Mouse (Mus musculus) midbrain, embryonic 10.5 days (tissue): Measurements from ENCODE around the gene Chst15. TPM values are rescaled to one million over a fixed set of nuclear protein-coding genes. Genes with fewer than 3 reads are reported as not detected.

Source experiments
- DNase-seq: peaks from one replicate; pipeline ENCODE4 v3.0.0-alpha.2; 2017; ENCODE audit warnings: low spot score
- H3K27ac ChIP-seq: fragments of 300-500 bp; sonication (generic); replicated peaks from 2 replicates; pipeline ENCODE4 v1.5.1; 2016; ENCODE audit warnings: mild to moderate bottlenecking
- H3K27me3 ChIP-seq: fragments of 300-500 bp; sonication (generic); 2 replicates; pipeline ENCODE4 v1.6.1; 2016; ENCODE audit warnings: low read depth, mild to moderate bottlenecking; ENCODE audit not compliant: poor library complexity, severe bottlenecking
- H3K36me3 ChIP-seq: fragments of 300-500 bp; sonication (generic); 2 replicates; pipeline ENCODE4 v1.6.1; 2016; ENCODE audit warnings: mild to moderate bottlenecking, moderate library complexity
- H3K4me1 ChIP-seq: fragments of 300-500 bp; sonication (generic); 2 replicates; pipeline ENCODE4 v1.6.1; 2016
- H3K4me3 ChIP-seq: fragments of 300-500 bp; sonication (generic); 2 replicates; pipeline ENCODE4 v1.5.1; 2016; ENCODE audit warnings: mild to moderate bottlenecking, moderate library complexity
- H3K9me3 ChIP-seq: fragments of 300-500 bp; sonication (generic); replicated peaks from 2 replicates; pipeline ENCODE4 v1.6.1; 2016; ENCODE audit warnings: mild to moderate bottlenecking
- WGBS: fragments of 180-500 bp; shearing (Covaris S2); methylation state at CpG from one replicate; pipeline ENCODE4 v1.1.7; 2016; 5-methylcytosine and 5-hydroxymethylcytosine counted together
- polyA plus RNA-seq: library from polyadenylated mRNA; unstranded; fragments of >200 nt; fragmentation: Nextera tagmentation; extraction: Ambion mirVana; gene quantifications from 2 replicates; pipeline ENCODE4 v1.2.1, GENCODE M21; 2016

Gene Chst15
- 14.2 and 18.7 TPM in 2 replicates for polyA plus RNA-seq

- peak within 1 kb of the TSS; percentile 81 for H3K4me3 ChIP-seq
- peaks cover 49% of the 10 kb centered on the region for H3K4me1 ChIP-seq
- WGBS = under 1% methylated on average over 34 of the region's 34 CpGs
- H3K36me3 ChIP-seq = no peaks in the 10 kb centered on the region
- DNase-seq = no peak
- peaks cover 44% of the 10 kb centered on the region for H3K27me3 ChIP-seq
- H3K9me3 ChIP-seq = no peaks in the 10 kb centered on the region
- H3K27ac ChIP-seq = peak within 1 kb of the TSS; percentile 96
These were observed at the start of gene Chst15 for GRCm38 (mm10) chr7:132317036-132317541. Gene Chst15, minus strand, starts transcription at chr7:132317228.

GRCm38 (mm10) chr7:132365703-132366384 lies 48.8 kb upstream of the Chst15 start:
- no peak for DNase-seq
- whole genome bisulfite sequencing = 84% methylated on average over 5 of the region's 5 CpGs
- Histone ChIP-seq H3K27ac (no peak overlapping the region), H3K9me3 (no peaks in the 10 kb centered on the region), H3K4me3 (no peak overlapping the region), H3K36me3 (no peaks in the 10 kb centered on the region), H3K4me1 (0 out of 2 replicates have a peak, but pooled peaks cover 3% of the 10 kb centered on the region), H3K27me3 (peaks cover 3% of the 10 kb centered on the region)

GRCm38 (mm10) chr7:132365111-132365510 lies 48.1 kb upstream of the Chst15 start:
- Histone ChIP-seq H3K4me3 (no peak overlapping the region), H3K27me3 (peaks cover 4% of the 10 kb centered on the region), H3K27ac (no peak overlapping the region), H3K36me3 (no peaks in the 10 kb centered on the region), H3K4me1 (0 out of 2 replicates have a peak, but pooled peaks cover 3% of the 10 kb centered on the region), H3K9me3 (no peaks in the 10 kb centered on the region)
- WGBS = 86% methylated on average over 5 of the region's 5 CpGs
- no peak for DNase-seq

- DNase-seq = no peak
- H3K9me3 ChIP-seq = no peaks in the 10 kb centered on the region
- H3K27ac ChIP-seq = no peak overlapping the region
- WGBS = 71% methylated on average over 5 of the region's 5 CpGs
- no peak overlapping the region for H3K4me3 ChIP-seq
- peaks cover 6% of the 10 kb centered on the region for H3K4me1 ChIP-seq
- H3K36me3 ChIP-seq = no peaks in the 10 kb centered on the region
- peaks cover 4% of the 10 kb centered on the region; the same call in 1 of the 2 replicates for H3K27me3 ChIP-seq
These were observed 47.5 kb upstream of the Chst15 start for GRCm38 (mm10) chr7:132364506-132364905.

DNA sequence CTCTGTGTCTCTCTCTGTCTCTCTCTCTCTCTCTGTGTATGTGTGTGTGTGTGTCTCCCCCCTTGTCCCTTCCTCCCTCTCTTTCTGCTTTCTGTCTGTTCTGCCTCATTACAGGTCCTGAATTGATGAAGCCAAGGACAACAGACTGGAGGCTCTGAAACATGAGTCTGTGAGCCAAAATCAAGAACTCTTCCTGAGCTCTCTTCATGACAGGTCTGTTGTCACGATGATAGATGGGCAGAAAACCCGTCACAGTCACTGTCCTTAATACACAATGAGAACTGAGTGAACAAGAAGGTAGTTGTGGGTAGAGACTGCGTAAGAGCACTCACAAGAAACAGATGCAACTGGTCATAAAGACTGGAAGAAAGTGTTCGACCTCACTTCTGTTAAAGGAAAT lies 43.3 kb upstream of the Chst15 start:
- WGBS = 87% methylated on average over 4 of the region's 4 CpGs
- no peak for DNase-seq
- no peaks in the 10 kb centered on the region for H3K36me3 ChIP-seq
- peaks cover 10% of the 10 kb centered on the region; the same call in 1 of the 2 replicates for H3K27me3 ChIP-seq
- H3K4me3 ChIP-seq = no peak overlapping the region
- no peak overlapping the region for H3K27ac ChIP-seq
- H3K4me1 ChIP-seq = peaks cover 33% of the 10 kb centered on the region
- no peaks in the 10 kb centered on the region for H3K9me3 ChIP-seq

- no peak for DNase-seq
- WGBS = 75% methylated on average over 4 of the region's 4 CpGs
- H3K4me1 ChIP-seq = peaks cover 33% of the 10 kb centered on the region
- H3K4me3 ChIP-seq = no peak overlapping the region
- peaks cover 10% of the 10 kb centered on the region; the same call in 1 of the 2 replicates for H3K27me3 ChIP-seq
- H3K36me3 ChIP-seq = no peaks in the 10 kb centered on the region
- H3K27ac ChIP-seq = no peak overlapping the region
- no peaks in the 10 kb centered on the region for H3K9me3 ChIP-seq
These were observed 41.7 kb upstream of the Chst15 start for GRCm38 (mm10) chr7:132358709-132359108.

- WGBS = 79% methylated on average over 3 of the region's 3 CpGs
- Histone ChIP-seq H3K36me3 (no peaks in the 10 kb centered on the region), H3K9me3 (no peaks in the 10 kb centered on the region), H3K4me1 (peaks cover 33% of the 10 kb centered on the region), H3K27ac (no peak overlapping the region), H3K27me3 (peaks cover 10% of the 10 kb centered on the region; the same call in 1 of the 2 replicates), H3K4me3 (no peak overlapping the region)
- no peak for DNase-seq
These were observed 41.2 kb upstream of the Chst15 start for GRCm38 (mm10) chr7:132358250-132358649.

GRCm38 (mm10) chr7:132357841-132358237 lies 40.8 kb upstream of the Chst15 start:
- H3K27me3 ChIP-seq = peaks cover 10% of the 10 kb centered on the region; the same call in 1 of the 2 replicates
- no peaks in the 10 kb centered on the region for H3K36me3 ChIP-seq
- no peak overlapping the region for H3K27ac ChIP-seq
- H3K9me3 ChIP-seq = no peaks in the 10 kb centered on the region
- 88% methylated on average over 3 of the region's 3 CpGs for WGBS
- H3K4me3 ChIP-seq = no peak overlapping the region
- peaks cover 33% of the 10 kb centered on the region for H3K4me1 ChIP-seq
- no peak for DNase-seq

- 37% methylated on average over 10 of the region's 10 CpGs for WGBS
- no peak for DNase-seq
These were observed 40.1 kb upstream of the Chst15 start for GRCm38 (mm10) chr7:132356881-132357840.

DNA sequence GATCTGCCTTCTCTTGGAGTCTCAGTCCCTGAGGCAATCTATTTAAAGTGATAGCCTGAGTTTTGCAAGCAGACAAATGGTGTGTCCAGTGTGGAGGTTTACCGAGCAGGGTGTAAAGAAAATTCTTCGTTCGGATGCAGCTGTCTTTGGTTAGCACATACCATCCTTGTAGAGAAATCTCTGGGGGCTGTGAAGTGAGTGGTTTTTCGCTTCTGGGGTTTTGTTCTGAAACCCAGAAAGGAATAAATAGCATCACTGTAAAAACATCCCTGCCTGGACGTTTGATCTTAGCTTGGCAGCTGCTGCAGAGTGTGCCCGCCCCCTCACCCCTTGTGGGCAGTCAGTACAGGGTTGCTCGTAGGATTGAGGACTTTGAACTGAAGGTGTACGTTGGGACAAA lies 39.2 kb upstream of the Chst15 start:
- 18% methylated on average over 8 of the region's 8 CpGs for WGBS
- peaks cover 30% of the 10 kb centered on the region for H3K4me1 ChIP-seq
- no peak overlapping the region for H3K4me3 ChIP-seq
- no peaks in the 10 kb centered on the region for H3K9me3 ChIP-seq
- H3K27ac ChIP-seq = no peak overlapping the region
- H3K27me3 ChIP-seq = peaks cover 10% of the 10 kb centered on the region; the same call in 1 of the 2 replicates
- DNase-seq = no peak
- H3K36me3 ChIP-seq = no peaks in the 10 kb centered on the region

More at GRCm38 (mm10) chr7:132356881-132357840, 40.1 kb upstream of the Chst15 start:
- no peaks in the 10 kb centered on the region for H3K36me3 ChIP-seq
- H3K27ac ChIP-seq = peak overlapping the region; percentile 7; the same call in 1 of the 2 replicates
- peaks cover 10% of the 10 kb centered on the region; the same call in 1 of the 2 replicates for H3K27me3 ChIP-seq
- H3K4me3 ChIP-seq = no peak overlapping the region
- H3K4me1 ChIP-seq = peaks cover 30% of the 10 kb centered on the region
- no peaks in the 10 kb centered on the region for H3K9me3 ChIP-seq

- H3K9me3 ChIP-seq = no peaks in the 10 kb centered on the region
- H3K27ac ChIP-seq = no peak overlapping the region
- no peak overlapping the region for H3K4me3 ChIP-seq
- 73% methylated on average over 6 of the region's 6 CpGs for WGBS
- peaks cover 30% of the 10 kb centered on the region for H3K4me1 ChIP-seq
- H3K36me3 ChIP-seq = no peaks in the 10 kb centered on the region
- DNase-seq = no peak
- H3K27me3 ChIP-seq = peaks cover 6% of the 10 kb centered on the region; the same call in 1 of the 2 replicates
These were observed 38.7 kb upstream of the Chst15 start for GRCm38 (mm10) chr7:132355767-132356166.

DNA sequence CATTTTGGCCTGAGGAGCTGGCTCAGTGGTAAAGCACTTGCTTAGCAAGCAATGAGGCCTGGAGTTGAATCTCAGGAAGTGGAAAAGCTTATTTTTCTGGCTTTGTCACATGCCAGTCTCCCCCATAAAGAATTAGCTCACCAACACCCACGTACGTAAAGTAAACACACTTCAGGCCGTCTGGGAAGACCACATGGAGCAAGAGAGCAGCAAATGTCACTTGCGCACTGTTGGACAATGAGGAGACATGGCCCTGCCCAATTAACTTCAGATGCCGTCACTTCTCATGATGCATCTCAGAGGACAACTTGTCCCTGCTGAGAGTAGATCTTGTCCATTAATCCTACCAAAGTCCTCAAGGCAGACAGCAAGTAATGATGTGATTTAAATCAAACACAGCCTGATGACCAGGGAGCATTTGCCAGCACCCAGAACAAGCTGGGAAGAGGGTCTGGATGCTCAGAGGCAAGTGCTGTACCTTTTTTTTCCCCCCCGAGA lies 32.1 kb upstream of the Chst15 start:
- no peak for DNase-seq
- Histone ChIP-seq H3K4me1 (peaks cover 12% of the 10 kb centered on the region), H3K4me3 (no peak overlapping the region), H3K27ac (no peak overlapping the region), H3K27me3 (no peaks in the 10 kb centered on the region), H3K9me3 (no peaks in the 10 kb centered on the region), H3K36me3 (no peaks in the 10 kb centered on the region)
- 72% methylated on average over 6 of the region's 6 CpGs for WGBS
